Mouse (Mus musculus) embryonic facial prominence, embryonic 15.5 days (tissue): ENCODE data around the gene Alox12b. TPM values are rescaled to one million over a fixed set of nuclear protein-coding genes. Genes with fewer than 3 reads are reported as not detected.

Experiments
- ATAC-seq: fragments of 200-750 bp; cut with Nextera tagmentation; 2 replicates; pipeline ENCODE4 v1.8.0; 2017; ENCODE audit warnings: low read depth, moderate TSS enrichment; ENCODE audit not compliant: insufficient number of reproducible peaks, low FRiP score, low TSS enrichment
- H3K27ac ChIP-seq: fragments of 300-500 bp; sonication (generic); replicated peaks from 2 replicates; pipeline ENCODE4 v1.5.1; 2015; ENCODE audit warnings: mild to moderate bottlenecking, inconsistent platforms
- H3K27me3 ChIP-seq: fragments of 300-500 bp; sonication (generic); 2 replicates; pipeline ENCODE4 v1.6.1; 2015; ENCODE audit warnings: inconsistent platforms
- H3K36me3 ChIP-seq: fragments of 300-500 bp; sonication (generic); 2 replicates; pipeline ENCODE4 v1.6.1; 2015; ENCODE audit warnings: mild to moderate bottlenecking, inconsistent platforms
- H3K4me1 ChIP-seq: fragments of 300-500 bp; sonication (generic); 2 replicates; pipeline ENCODE4 v1.6.1; 2015; ENCODE audit warnings: inconsistent platforms
- H3K4me2 ChIP-seq: fragments of 300-500 bp; sonication (generic); replicated peaks from 2 replicates; pipeline ENCODE4 v1.6.1; 2015; ENCODE audit warnings: mild to moderate bottlenecking, inconsistent platforms
- H3K4me3 ChIP-seq: fragments of 300-500 bp; sonication (generic); replicated peaks from 2 replicates; pipeline ENCODE4 v1.5.1; 2015; ENCODE audit warnings: mild to moderate bottlenecking, inconsistent platforms
- H3K9ac ChIP-seq: fragments of 300-500 bp; sonication (generic); 2 replicates; pipeline ENCODE4 v1.6.1; 2015; ENCODE audit warnings: inconsistent platforms
- H3K9me3 ChIP-seq: fragments of 300-500 bp; sonication (generic); replicated peaks from 2 replicates; pipeline ENCODE4 v1.6.1; 2016; ENCODE audit warnings: inconsistent platforms
- WGBS: fragments of 180-500 bp; shearing (Covaris S2); methylation state at CpG from one replicate; pipeline ENCODE4 v1.1.7; 2015; 5-methylcytosine and 5-hydroxymethylcytosine counted together
- polyA plus RNA-seq: library from polyadenylated mRNA; unstranded; fragments of >200 nt; fragmentation: Nextera tagmentation; extraction: Ambion mirVana; gene quantifications from 2 replicates; pipeline ENCODE4 v1.2.1, GENCODE M21; 2015

Alox12b gene
- polyA plus RNA-seq, 1 experiment from 2014 or later, result 30.5 TPM

DNA sequence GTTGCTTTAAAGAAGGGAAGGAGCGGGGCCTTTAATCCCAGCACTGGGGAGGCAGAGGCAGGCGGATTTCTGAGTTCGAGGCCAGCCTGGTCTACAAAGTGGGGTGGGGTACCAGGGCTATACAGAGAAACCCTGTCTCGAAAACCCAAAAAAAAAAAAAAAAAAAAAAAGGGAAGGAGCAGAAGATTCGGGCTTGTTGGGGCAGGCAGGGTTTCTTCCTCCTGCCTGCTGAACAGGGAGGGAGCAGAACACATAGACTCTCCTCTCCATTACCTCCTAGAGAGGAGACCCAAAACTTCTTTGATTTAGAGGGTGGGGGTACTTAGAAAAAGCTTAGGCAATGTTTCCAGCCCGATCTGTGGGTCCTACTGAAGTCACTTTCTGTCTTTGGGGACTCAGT is 21.4 kb upstream of the Alox12b start:
- no peak for ATAC-seq
- H3K9ac ChIP-seq, result no peak overlapping the region
- H3K4me1 ChIP-seq, result peaks cover 12% of the 10 kb centered on the region
- no peak overlapping the region for H3K4me2 ChIP-seq
- H3K27ac ChIP-seq, result no peak overlapping the region
- no peaks in the 10 kb centered on the region for H3K27me3 ChIP-seq
- no peaks in the 10 kb centered on the region for H3K9me3 ChIP-seq
- WGBS, result 71% methylated on average over 6 of the region's 6 CpGs
- no peaks in the 10 kb centered on the region for H3K36me3 ChIP-seq
- no peak overlapping the region for H3K4me3 ChIP-seq

- Histone ChIP-seq H3K9ac (no peak overlapping the region), H3K27me3 (no peaks in the 10 kb centered on the region), H3K4me1 (peaks cover 11% of the 10 kb centered on the region), H3K36me3 (no peaks in the 10 kb centered on the region), H3K27ac (no peak overlapping the region; the same call in 1 of the 2 replicates), H3K4me3 (no peak overlapping the region), H3K4me2 (no peak overlapping the region), H3K9me3 (no peaks in the 10 kb centered on the region)
- WGBS, result 44% methylated on average over 7 of the region's 7 CpGs
- no peak for ATAC-seq
Observed at GRCm38 (mm10) chr11:69147546-69147945, 9.2 kb upstream of the Alox12b start.

- no peak for ATAC-seq
- whole genome bisulfite sequencing, result 91% methylated on average over 5 of the region's 5 CpGs
- no peaks in the 10 kb centered on the region for H3K9me3 ChIP-seq
- no peak overlapping the region for H3K27ac ChIP-seq
- H3K4me3 ChIP-seq, result no peak overlapping the region
- H3K4me2 ChIP-seq, result no peak overlapping the region
- H3K27me3 ChIP-seq, result no peaks in the 10 kb centered on the region
- no peaks in the 10 kb centered on the region for H3K36me3 ChIP-seq
- peaks cover 11% of the 10 kb centered on the region for H3K4me1 ChIP-seq
- no peak overlapping the region for H3K9ac ChIP-seq
Observed at GRCm38 (mm10) chr11:69148451-69148960, 8.3 kb upstream of the Alox12b start.

GRCm38 (mm10) chr11:69149728-69150127 is 7.1 kb upstream of the Alox12b start:
- Histone ChIP-seq H3K27me3 (peaks cover 5% of the 10 kb centered on the region; the same call in 1 of the 2 replicates), H3K4me3 (no peak overlapping the region), H3K9ac (no peak overlapping the region), H3K36me3 (no peaks in the 10 kb centered on the region), H3K9me3 (no peaks in the 10 kb centered on the region), H3K4me1 (peaks cover 11% of the 10 kb centered on the region), H3K27ac (no peak overlapping the region), H3K4me2 (no peak overlapping the region)
- 71% methylated on average over 6 of the region's 6 CpGs for WGBS
- ATAC-seq, result no peak

GRCm38 (mm10) chr11:69150444-69150843 is 6.3 kb upstream of the Alox12b start:
- H3K9ac ChIP-seq, result no peak overlapping the region
- H3K36me3 ChIP-seq, result no peaks in the 10 kb centered on the region
- no peak for ATAC-seq
- H3K9me3 ChIP-seq, result no peaks in the 10 kb centered on the region
- H3K27me3 ChIP-seq, result peaks cover 10% of the 10 kb centered on the region; the same call in 1 of the 2 replicates
- 5% methylated on average over 7 of the region's 7 CpGs for WGBS
- peak overlapping the region; percentile 32 for H3K4me3 ChIP-seq
- peaks cover 11% of the 10 kb centered on the region for H3K4me1 ChIP-seq
- peak overlapping the region; percentile 53 for H3K4me2 ChIP-seq
- no peak overlapping the region for H3K27ac ChIP-seq

DNA sequence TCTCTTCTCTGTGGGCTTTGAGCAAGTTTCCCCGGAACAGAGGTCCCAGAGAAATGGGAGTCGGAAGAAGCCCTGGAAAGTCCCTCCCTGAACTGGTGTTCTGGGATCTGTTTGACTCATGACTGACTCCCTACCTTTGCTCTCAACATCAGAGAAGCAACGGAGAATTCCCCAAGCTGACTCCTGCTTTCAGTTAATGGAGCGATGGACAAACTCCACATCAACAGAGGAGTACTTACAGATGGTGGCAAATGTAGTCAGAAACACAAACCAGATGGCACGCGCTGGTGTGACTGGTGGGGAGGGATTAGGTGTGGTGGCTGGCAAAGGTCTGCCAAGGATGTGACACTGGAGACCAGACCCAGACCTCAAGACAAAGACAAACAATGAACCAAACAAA is 5.8 kb upstream of the Alox12b start:
- Histone ChIP-seq H3K27me3 (peaks cover 10% of the 10 kb centered on the region; the same call in 1 of the 2 replicates), H3K4me3 (peak overlapping the region; percentile 32), H3K9me3 (no peaks in the 10 kb centered on the region), H3K4me1 (peaks cover 11% of the 10 kb centered on the region), H3K36me3 (no peaks in the 10 kb centered on the region), H3K4me2 (peak overlapping the region; percentile 53), H3K27ac (no peak overlapping the region), H3K9ac (no peak overlapping the region)
- 24% methylated on average over 6 of the region's 6 CpGs for WGBS
- ATAC-seq, result no peak

DNA sequence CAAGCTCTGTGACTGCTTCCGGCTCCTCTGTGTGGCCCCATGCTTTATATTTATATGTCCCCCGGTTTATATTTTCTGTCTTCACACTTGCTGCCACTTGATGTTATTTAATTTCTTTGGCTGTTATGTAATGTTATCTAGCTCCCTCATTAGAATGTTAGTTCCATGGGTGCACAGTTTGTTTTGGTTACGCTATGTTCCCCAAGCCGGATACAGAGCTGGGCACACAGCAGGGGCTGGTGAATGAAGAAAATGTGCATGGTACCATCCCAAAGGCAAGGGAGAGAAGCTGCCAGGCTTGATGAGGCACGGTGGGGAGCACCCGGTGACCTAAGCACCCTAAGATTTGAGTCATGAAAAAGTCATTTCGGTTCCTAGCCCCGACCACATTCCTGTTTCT is 3.0 kb upstream of the Alox12b start:
- H3K27ac ChIP-seq, result no peak overlapping the region
- no peaks in the 10 kb centered on the region for H3K36me3 ChIP-seq
- H3K4me1 ChIP-seq, result peaks cover 18% of the 10 kb centered on the region
- no peak overlapping the region for H3K4me3 ChIP-seq
- 74% methylated on average over 8 of the region's 8 CpGs for WGBS
- H3K9me3 ChIP-seq, result no peaks in the 10 kb centered on the region
- no peak overlapping the region for H3K9ac ChIP-seq
- H3K27me3 ChIP-seq, result peaks cover 33% of the 10 kb centered on the region
- H3K4me2 ChIP-seq, result no peak overlapping the region
- no peak for ATAC-seq

GRCm38 (mm10) chr11:69155351-69155750 is 1.4 kb upstream of the Alox12b start:
- Histone ChIP-seq H3K9ac (no peak overlapping the region), H3K27me3 (peaks cover 37% of the 10 kb centered on the region), H3K36me3 (no peaks in the 10 kb centered on the region), H3K9me3 (no peaks in the 10 kb centered on the region), H3K4me3 (no peak overlapping the region), H3K4me2 (no peak overlapping the region), H3K4me1 (peaks cover 18% of the 10 kb centered on the region), H3K27ac (no peak overlapping the region)
- no peak for ATAC-seq
- WGBS, result 66% methylated on average over 1 of the region's 1 CpGs

GRCm38 (mm10) chr11:69169313-69169712 is 12.5 kb downstream of the Alox12b start:
- H3K4me2 ChIP-seq, result no peak overlapping the region
- no peak for ATAC-seq
- H3K4me1 ChIP-seq, result no peaks in the 10 kb centered on the region; the same call in 1 of the 2 replicates
- WGBS, result 74% methylated on average over 12 of the region's 12 CpGs
- H3K27me3 ChIP-seq, result 0 out of 2 replicates have a peak, but pooled peaks cover 2% of the 10 kb centered on the region
- H3K4me3 ChIP-seq, result no peak overlapping the region
- H3K9me3 ChIP-seq, result no peaks in the 10 kb centered on the region
- no peak overlapping the region for H3K9ac ChIP-seq
- H3K36me3 ChIP-seq, result no peaks in the 10 kb centered on the region
- no peak overlapping the region for H3K27ac ChIP-seq

DNA sequence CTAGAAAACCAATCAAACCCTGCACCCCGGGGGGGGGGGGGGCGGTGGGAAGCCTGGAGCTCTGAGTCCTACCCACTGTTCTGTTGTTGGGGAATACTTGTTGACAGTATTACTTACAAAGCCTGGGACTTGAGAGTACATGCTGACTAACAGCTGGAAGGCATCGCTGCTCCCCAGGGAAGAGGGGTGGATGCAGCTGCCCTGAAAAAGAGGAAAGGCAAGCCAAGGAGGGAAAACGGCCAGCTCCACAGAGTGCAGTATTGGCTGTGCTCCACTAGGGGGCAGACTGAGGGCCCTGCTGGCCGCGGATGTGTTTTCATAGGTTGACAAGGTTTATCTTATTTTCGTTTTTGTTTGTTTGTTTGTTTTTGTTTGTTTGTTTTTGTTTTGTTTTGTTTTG is 14.8 kb downstream of the Alox12b start:
- Histone ChIP-seq H3K27me3 (no peaks in the 10 kb centered on the region), H3K36me3 (no peaks in the 10 kb centered on the region), H3K4me3 (no peak overlapping the region), H3K27ac (no peak overlapping the region), H3K4me1 (no peaks in the 10 kb centered on the region; the same call in 1 of the 2 replicates), H3K9ac (no peak overlapping the region), H3K4me2 (no peak overlapping the region), H3K9me3 (no peaks in the 10 kb centered on the region)
- no peak for ATAC-seq
- 21% methylated on average over 7 of the region's 7 CpGs for WGBS

DNA sequence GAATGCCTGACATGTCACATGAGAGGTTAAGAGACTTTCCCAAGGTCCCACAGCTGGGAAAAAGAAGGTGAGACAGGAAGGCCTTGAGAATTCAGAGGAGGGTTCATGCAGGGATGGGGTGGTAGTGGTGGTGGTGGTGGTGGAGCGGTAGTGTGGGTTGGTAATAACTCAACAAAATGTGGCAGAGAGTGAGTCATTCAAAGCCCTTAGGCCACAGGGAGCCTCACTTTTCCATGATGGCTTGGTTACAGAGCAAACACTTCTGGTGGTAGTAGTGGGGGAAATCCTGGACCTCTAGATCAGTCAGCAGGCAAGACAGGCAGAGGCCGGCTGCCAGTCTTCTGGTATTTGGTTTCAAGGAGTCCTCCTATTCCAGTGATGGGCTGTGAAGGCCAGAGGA is 15.8 kb downstream of the Alox12b start:
- H3K4me2 ChIP-seq, result no peak overlapping the region

DNA sequence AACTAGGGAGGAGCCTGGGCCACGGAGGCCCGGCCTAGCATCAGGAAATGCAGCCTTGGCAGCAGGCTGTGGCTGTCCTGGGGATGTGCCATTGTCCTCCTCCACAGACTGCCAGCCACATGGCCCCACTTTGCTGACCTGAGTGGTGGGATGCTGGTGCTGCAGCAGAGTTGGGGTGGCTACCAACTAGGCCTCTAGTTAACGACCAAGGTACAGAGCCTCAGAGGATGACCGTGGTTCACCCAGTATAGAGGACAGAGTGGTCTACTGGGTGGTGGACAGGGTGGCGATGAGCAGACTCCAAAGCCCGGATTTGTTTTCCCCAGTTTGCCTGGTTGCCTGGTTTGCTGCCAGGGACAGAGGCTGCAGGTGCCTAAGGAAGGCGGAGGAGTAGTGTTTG is 17.9 kb downstream of the Alox12b start:
- Histone ChIP-seq H3K4me1 (no peaks in the 10 kb centered on the region; the same call in 1 of the 2 replicates), H3K4me3 (no peak overlapping the region), H3K27ac (no peak overlapping the region), H3K9ac (no peak overlapping the region), H3K36me3 (no peaks in the 10 kb centered on the region), H3K9me3 (no peaks in the 10 kb centered on the region), H3K4me2 (no peak overlapping the region), H3K27me3 (no peaks in the 10 kb centered on the region)
- 81% methylated on average over 7 of the region's 7 CpGs for WGBS
- no peak for ATAC-seq

More for the DNA sequence above, 15.8 kb downstream of the Alox12b start:
- H3K36me3 ChIP-seq, result no peaks in the 10 kb centered on the region
- ATAC-seq, result no peak
- H3K4me3 ChIP-seq, result no peak overlapping the region
- no peak overlapping the region for H3K9ac ChIP-seq
- H3K9me3 ChIP-seq, result no peaks in the 10 kb centered on the region
- WGBS, result 83% methylated on average over 2 of the region's 2 CpGs
- H3K27me3 ChIP-seq, result no peaks in the 10 kb centered on the region
- H3K4me1 ChIP-seq, result no peaks in the 10 kb centered on the region; the same call in 1 of the 2 replicates
- H3K27ac ChIP-seq, result no peak overlapping the region
